Mouse (Mus musculus): ENCODE results near the gene Tbc1d22a.

DNA sequence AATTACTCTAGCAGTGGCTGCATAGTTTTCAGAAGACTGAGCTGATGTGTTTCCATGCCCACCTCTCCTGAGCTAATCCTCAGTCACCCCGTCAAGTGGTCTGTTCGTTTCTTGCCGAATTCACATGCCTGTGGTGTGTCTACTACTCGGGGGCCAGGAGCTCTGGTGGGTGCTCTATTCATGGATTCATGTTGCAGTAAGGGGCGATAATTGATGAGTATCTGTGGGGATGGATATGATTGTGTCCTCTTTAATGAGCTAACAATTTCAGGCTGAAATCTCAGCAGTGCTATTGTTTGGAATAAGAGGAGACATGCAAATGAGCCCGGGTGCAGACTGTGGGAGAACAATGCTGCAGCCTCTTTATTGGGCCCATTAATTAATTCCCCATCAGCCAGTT lies 201.7 kb downstream of the Tbc1d22a start:
- TF ChIP-seq CTCF (IDR thresholded peaks at IDR 0.05; ENCODE audit: control insufficient read depth, insufficient read depth, low read length) (no peak), POLR2A (IDR thresholded peaks at IDR 0.05; ENCODE audit: borderline replicate concordance, control insufficient read depth, low read depth, low read length) (no peak)

Data from bone marrow, adult 2 months (tissue).